Mouse (Mus musculus) kidney, embryonic 14.5 days (tissue): ENCODE measurements around the gene Thbs3. TPM values are rescaled to one million over a fixed set of nuclear protein-coding genes. Genes with fewer than 3 reads are reported as not detected.

Experiments used
- ATAC-seq: fragments of 200-750 bp; cut with Nextera tagmentation; 2 replicates; pipeline ENCODE4 v1.8.0; 2017; ENCODE audit warnings: moderate number of reproducible peaks, mild to moderate bottlenecking, moderate TSS enrichment, moderate library complexity; ENCODE audit not compliant: low FRiP score, low TSS enrichment
- H3K27ac ChIP-seq: fragments of 300-500 bp; sonication (generic); 2 replicates; pipeline ENCODE4 v1.5.1; 2014; ENCODE audit warnings: low read depth, mild to moderate bottlenecking, low read length, moderate library complexity, mixed read lengths
- H3K27me3 ChIP-seq: fragments of 300-500 bp; sonication (generic); 2 replicates; pipeline ENCODE4 v1.6.1; 2014; ENCODE audit warnings: mild to moderate bottlenecking, low read length; ENCODE audit not compliant: control insufficient read depth, insufficient read depth
- H3K36me3 ChIP-seq: fragments of 300-500 bp; sonication (generic); 2 replicates; pipeline ENCODE4 v1.6.1; 2014; ENCODE audit warnings: low read length, mixed read lengths; ENCODE audit not compliant: control insufficient read depth, insufficient read depth
- H3K4me1 ChIP-seq: fragments of 300-500 bp; sonication (generic); 2 replicates; pipeline ENCODE4 v1.6.1; 2014; ENCODE audit warnings: low read length, mixed read lengths; ENCODE audit not compliant: control insufficient read depth, insufficient read depth
- H3K4me2 ChIP-seq: fragments of 300-500 bp; sonication (generic); replicated peaks from 2 replicates; pipeline ENCODE4 v1.6.1; 2014; ENCODE audit warnings: low read depth, mild to moderate bottlenecking, low read length
- H3K4me3 ChIP-seq: fragments of 300-500 bp; sonication (generic); 2 replicates; pipeline ENCODE4 v1.5.1; 2014; ENCODE audit warnings: mild to moderate bottlenecking, low read length
- H3K9ac ChIP-seq: fragments of 300-500 bp; sonication (generic); 2 replicates; pipeline ENCODE4 v1.6.1; 2014; ENCODE audit warnings: low read depth, mild to moderate bottlenecking, low read length, moderate library complexity
- H3K9me3 ChIP-seq: fragments of 300-500 bp; sonication (generic); 2 replicates; pipeline ENCODE4 v1.6.1; 2016; ENCODE audit warnings: low read length; ENCODE audit not compliant: control insufficient read depth
- WGBS: fragments of 180-500 bp; shearing (Covaris S2); extraction: QIAGEN DNeasy Blood & Tissue Kit; methylation state at CpG from one replicate; pipeline ENCODE4 v1.1.7; 2014; 5-methylcytosine and 5-hydroxymethylcytosine counted together
- polyA plus RNA-seq: library from polyadenylated mRNA; unstranded; fragments of >200 nt; fragmentation: Nextera tagmentation; extraction: Ambion mirVana; gene quantifications from 2 replicates; pipeline ENCODE4 v1.2.1, GENCODE M21; 2014

Thbs3 gene
- polyA plus RNA-seq = 12.5 and 13.2 TPM in 2 replicates

GRCm38 (mm10) chr3:89214681-89215411 is at the start of gene Thbs3:
Gene Thbs3, plus strand, starts transcription at chr3:89215180.
- H3K27me3 ChIP-seq = no peaks in the 10 kb centered on the region
- peak within 1 kb of the TSS; percentile 86 for H3K4me2 ChIP-seq
- H3K9me3 ChIP-seq = no peaks in the 10 kb centered on the region
- H3K4me3 ChIP-seq = peak within 1 kb of the TSS; percentile 95
- H3K27ac ChIP-seq = peak within 1 kb of the TSS; percentile 91
- H3K9ac ChIP-seq = peak within 1 kb of the TSS; percentile 76
- peaks cover 24% of the 10 kb centered on the region for H3K4me1 ChIP-seq
- under 1% methylated on average over 19 of the region's 19 CpGs for WGBS
- peaks cover 11% of the 10 kb centered on the region for H3K36me3 ChIP-seq
- no peak for ATAC-seq

- Histone ChIP-seq H3K36me3 (peaks cover 38% of the 10 kb centered on the region), H3K4me1 (peaks cover 19% of the 10 kb centered on the region), H3K4me2 (peak overlapping the region; percentile 71), H3K4me3 (peak overlapping the region; percentile 90), H3K9me3 (no peaks in the 10 kb centered on the region), H3K27me3 (no peaks in the 10 kb centered on the region), H3K27ac (peak overlapping the region; percentile 98), H3K9ac (peak overlapping the region; percentile 97)
- no peak for ATAC-seq
- WGBS = 22% methylated on average over 12 of the region's 12 CpGs
Observed at GRCm38 (mm10) chr3:89165268-89165870, 49.6 kb upstream of the Thbs3 start.

DNA sequence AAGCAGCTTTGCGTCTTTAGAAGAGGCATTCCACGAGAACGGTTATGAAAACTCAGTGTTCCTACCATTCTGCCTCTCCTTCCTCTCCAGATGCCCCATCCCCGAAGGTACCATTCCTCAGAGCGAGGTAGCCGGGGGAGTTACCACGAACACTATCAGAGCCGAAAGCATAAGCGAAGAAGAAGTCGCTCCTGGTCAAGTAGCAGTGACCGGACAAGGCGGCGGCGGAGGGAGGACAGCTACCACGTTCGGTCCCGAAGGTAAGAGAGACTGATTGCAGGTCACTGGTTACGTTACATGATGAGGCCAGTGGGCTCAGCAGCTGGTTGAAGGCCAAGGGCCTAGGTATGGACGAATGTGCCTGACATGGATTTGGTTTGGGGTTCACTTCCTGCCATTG is 48.0 kb upstream of the Thbs3 start:
- H3K27me3 ChIP-seq = no peaks in the 10 kb centered on the region
- no peak overlapping the region for H3K27ac ChIP-seq
- H3K9me3 ChIP-seq = no peaks in the 10 kb centered on the region
- ATAC-seq = no peak
- WGBS = 87% methylated on average over 19 of the region's 19 CpGs
- H3K36me3 ChIP-seq = peaks cover 51% of the 10 kb centered on the region
- no peak overlapping the region for H3K9ac ChIP-seq
- H3K4me1 ChIP-seq = peaks cover 19% of the 10 kb centered on the region
- no peak overlapping the region for H3K4me3 ChIP-seq
- H3K4me2 ChIP-seq = no peak overlapping the region

DNA sequence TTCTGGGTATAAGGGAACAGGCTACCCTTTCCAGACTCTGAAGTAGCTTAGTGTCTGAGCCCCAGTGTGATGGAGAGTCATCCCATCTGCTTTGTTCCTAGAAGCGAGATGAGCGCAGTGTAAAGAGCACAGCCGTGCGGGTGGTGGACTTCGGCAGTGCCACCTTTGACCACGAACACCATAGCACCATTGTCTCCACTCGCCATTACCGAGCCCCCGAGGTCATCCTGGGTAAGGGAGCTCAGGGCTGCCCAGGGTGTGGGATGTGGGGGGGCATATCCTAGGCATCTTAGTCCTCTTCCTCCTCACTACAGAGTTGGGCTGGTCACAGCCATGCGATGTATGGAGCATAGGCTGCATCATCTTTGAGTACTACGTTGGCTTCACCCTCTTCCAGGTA is 40.1 kb upstream of the Thbs3 start:
- Histone ChIP-seq H3K27ac (no peak overlapping the region), H3K9ac (no peak overlapping the region), H3K9me3 (no peaks in the 10 kb centered on the region), H3K4me3 (no peak overlapping the region), H3K36me3 (peaks cover 77% of the 10 kb centered on the region), H3K4me1 (peaks cover 8% of the 10 kb centered on the region; the same call in 1 of the 2 replicates), H3K27me3 (no peaks in the 10 kb centered on the region), H3K4me2 (no peak overlapping the region)
- whole genome bisulfite sequencing = 94% methylated on average over 11 of the region's 11 CpGs
- no peak for ATAC-seq

- ATAC-seq = no peak
- Histone ChIP-seq H3K4me2 (no peak overlapping the region), H3K4me3 (no peak overlapping the region), H3K27me3 (no peaks in the 10 kb centered on the region), H3K36me3 (peaks cover 77% of the 10 kb centered on the region), H3K9me3 (no peaks in the 10 kb centered on the region), H3K9ac (no peak overlapping the region), H3K4me1 (peaks cover 8% of the 10 kb centered on the region; the same call in 1 of the 2 replicates), H3K27ac (no peak overlapping the region)
- 92% methylated on average over 10 of the region's 10 CpGs for WGBS
Observed at GRCm38 (mm10) chr3:89175544-89175943, 39.4 kb upstream of the Thbs3 start.

GRCm38 (mm10) chr3:89176421-89176820 is 38.6 kb upstream of the Thbs3 start:
- Histone ChIP-seq H3K27me3 (no peaks in the 10 kb centered on the region), H3K36me3 (peaks cover 78% of the 10 kb centered on the region), H3K4me2 (no peak overlapping the region), H3K9ac (no peak overlapping the region), H3K4me3 (no peak overlapping the region), H3K27ac (no peak overlapping the region), H3K9me3 (no peaks in the 10 kb centered on the region), H3K4me1 (peaks cover 8% of the 10 kb centered on the region; the same call in 1 of the 2 replicates)
- WGBS = 80% methylated on average over 7 of the region's 7 CpGs
- no peak for ATAC-seq

DNA sequence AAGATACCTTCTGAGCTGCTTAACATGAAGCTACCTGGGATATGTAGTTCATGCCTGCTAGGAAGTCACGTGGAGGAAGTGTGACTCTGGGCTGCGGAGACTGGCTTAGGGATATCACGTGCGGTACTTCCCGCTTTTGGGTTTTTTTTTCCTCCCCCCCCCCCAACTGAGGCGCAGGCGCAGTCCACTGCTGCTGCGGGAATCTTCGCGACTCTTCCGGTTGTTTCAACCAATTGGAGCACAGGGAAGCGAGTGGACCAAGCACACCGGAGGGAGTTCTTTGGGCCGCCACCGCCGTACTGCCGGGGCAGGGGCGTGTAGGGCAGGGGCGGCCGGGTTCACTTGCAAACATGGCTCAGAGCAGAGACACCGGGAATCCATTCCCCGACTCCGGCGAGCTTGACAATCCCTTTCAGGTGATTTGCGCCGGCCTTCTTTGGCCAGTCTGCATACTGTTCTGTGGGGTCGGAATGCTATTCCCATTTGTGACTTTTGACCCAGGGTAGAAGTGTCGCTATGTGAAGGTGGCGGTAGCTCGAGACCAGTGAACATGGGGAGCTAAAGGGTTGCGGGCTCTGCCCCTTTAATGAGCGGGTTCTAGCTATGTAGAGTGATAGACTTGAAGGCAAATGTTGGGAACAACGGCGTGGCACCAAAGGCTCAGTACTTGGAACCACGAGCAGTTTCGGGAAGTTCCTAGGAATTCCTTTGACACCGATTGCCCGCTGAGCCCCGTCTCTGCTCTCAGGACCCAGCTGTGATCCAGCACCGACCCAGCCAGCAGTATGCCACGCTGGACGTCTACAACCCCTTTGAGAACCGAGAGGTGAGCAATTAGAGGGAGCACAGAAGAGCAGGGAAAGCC is 37.5 kb upstream of the Thbs3 start, which contains the start of gene Scamp3:
Gene Scamp3 (plus strand): TSS at position 232 of the 865 bp plus-strand sequence.
- H3K4me2 ChIP-seq = peak within 1 kb of the TSS; percentile 68
- H3K4me1 ChIP-seq = peaks cover 8% of the 10 kb centered on the region; the same call in 1 of the 2 replicates
- peak within 1 kb of the TSS; percentile 77 for H3K4me3 ChIP-seq
- peaks cover 79% of the 10 kb centered on the region for H3K36me3 ChIP-seq
- no peaks in the 10 kb centered on the region for H3K9me3 ChIP-seq
- no peaks in the 10 kb centered on the region for H3K27me3 ChIP-seq
- peak; percentile 93 for ATAC-seq
- H3K9ac ChIP-seq = peak within 1 kb of the TSS; percentile 84
- H3K27ac ChIP-seq = peak within 1 kb of the TSS; percentile 75
- under 1% methylated on average over 43 of the region's 43 CpGs for WGBS

- no peak for ATAC-seq
- H3K27me3 ChIP-seq = no peaks in the 10 kb centered on the region
- 6% methylated on average over 6 of the region's 6 CpGs for WGBS
- no peaks in the 10 kb centered on the region for H3K9me3 ChIP-seq
- H3K36me3 ChIP-seq = peaks cover 75% of the 10 kb centered on the region
- peak overlapping the region; percentile 68 for H3K4me2 ChIP-seq
- peak overlapping the region; percentile 84 for H3K9ac ChIP-seq
- H3K27ac ChIP-seq = peak overlapping the region; percentile 75; the same call in 1 of the 2 replicates
- H3K4me1 ChIP-seq = peaks cover 12% of the 10 kb centered on the region
- H3K4me3 ChIP-seq = peak overlapping the region; percentile 77
Observed at GRCm38 (mm10) chr3:89178107-89178385, 36.9 kb upstream of the Thbs3 start.
